Mouse (Mus musculus): ENCODE data around the gene Clstn1.

Clstn1 gene

DNA sequence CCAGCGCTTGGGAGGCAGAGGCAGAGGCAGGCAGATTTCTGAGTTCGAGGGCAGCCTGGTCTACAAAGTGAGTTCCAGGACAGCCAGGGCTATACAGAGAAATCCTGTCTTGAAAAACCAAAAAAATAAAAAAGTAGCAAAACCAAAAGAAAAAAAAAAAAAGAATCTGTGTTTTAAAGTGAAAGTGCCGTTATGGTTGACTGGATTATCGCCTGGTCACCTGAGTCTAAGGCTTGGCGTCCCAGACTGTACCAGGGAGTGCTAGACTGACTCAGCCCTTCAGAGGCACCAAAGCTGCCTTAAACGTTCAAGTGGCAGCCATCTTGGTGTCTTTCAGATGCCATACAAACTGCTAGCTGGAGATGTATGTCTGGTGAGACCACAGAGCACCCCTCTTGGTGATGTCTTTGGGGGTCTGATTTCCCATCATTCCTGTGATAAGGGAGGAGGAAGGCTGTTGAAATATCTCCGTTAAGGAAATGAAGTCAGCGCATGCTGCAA is 49.7 kb downstream of the Clstn1 start:
- no peak for DNase-seq (ENCODE audit: low spot score)

DNA sequence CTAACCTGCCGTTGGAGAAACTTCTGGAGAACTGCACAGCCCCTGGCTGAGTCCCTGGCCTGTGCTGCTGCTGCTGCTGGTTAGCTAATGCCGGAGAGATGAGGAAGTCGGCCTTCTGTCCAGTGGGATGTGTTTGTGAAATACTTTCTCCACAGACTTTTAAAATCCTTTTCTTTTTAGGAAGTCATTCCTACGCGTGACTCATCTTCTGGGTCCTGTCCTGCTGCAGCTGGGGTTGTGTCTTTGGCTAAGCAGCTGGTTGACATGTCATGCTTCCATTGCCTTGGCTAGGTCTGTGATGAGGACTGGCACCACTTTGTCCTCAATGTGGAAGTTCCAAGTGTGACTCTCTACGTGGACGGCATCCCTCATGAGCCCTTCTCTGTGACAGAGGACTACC is 51.7 kb downstream of the Clstn1 start:
- DNase-seq (ENCODE audit: low spot score) = no peak

DNA sequence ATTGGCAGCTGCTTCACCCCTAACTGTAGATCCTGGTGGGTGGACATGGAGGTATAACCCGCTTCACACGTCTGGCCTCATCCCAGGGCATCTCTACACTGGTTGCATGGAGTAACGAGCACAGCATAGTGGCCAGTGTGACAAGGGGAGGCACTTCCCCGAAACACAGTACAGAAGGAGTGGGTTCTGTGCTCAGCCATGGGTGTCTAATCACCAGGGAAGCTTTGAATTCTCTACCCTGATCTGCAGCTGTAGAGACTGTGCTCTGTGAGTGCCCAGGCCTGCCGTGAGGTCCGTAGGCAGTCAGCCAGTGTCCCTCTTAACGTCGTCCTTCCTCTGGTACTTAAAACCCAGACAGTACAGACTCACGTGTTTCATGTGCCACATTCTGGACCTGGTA is 54.6 kb downstream of the Clstn1 start:
- DNase-seq (ENCODE audit: low spot score) = no peak

DNA sequence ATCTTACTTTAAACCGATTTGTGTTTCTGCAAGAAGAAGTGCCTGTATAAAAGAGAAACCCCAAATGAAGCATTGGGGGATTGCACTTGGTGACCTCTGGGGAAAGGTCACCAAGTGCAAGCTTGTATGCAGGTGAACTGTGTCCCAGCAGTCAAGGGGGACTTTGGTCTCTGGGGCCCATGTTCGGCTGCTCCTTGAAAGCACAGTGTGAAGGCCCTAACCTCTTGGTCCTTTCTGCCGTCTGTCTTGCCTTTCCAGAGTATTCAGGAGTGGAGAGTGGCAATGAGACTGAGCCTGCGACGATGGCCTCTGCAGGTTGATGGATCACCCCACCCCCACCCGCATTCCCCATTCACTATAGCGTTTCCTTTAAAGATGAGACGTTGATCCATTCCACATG is 55.1 kb downstream of the Clstn1 start:
- no peak for DNase-seq (ENCODE audit: low spot score)

DNA sequence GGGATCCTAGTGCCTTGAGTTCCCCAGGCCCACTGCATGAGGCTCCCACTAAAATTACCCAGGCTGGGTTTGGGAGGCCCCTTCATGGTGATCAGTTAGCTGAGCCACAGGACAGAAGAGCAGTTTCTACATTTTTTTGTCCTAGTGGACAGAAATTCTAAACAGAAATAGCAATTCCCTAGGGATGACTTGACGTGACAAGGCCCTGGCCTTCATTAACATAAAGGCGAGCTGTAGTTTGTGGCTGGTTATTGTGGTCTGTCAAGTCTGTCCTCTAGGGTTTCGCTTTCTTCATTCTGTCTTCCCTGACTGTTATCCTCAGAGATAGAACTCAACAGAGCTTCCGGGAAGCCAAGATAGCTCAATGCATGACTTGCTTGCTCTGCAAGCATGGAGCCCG is 55.7 kb downstream of the Clstn1 start:
- DNase-seq (ENCODE audit: low spot score) = no peak

DNA sequence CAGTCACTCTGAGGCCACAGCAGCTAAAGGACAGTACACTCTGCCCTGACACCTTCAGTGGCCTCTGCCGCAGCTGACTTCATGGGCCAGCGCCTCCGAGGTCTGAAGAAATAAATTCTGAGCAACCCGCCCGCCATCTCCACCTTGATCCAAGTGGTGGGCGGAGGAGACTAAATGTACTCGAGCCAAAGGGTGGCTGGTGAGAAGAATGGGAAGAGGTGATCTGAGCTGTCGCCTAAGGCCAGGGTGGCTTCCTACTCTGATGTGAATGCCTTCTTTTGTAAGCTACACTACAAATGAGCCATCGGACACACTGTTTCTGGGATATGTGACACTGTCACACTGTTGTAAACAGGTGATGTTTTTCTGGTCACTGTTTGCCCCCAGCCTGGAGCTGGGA is 59.5 kb downstream of the Clstn1 start:
- DNase-seq (ENCODE audit: low spot score) = no peak

DNA sequence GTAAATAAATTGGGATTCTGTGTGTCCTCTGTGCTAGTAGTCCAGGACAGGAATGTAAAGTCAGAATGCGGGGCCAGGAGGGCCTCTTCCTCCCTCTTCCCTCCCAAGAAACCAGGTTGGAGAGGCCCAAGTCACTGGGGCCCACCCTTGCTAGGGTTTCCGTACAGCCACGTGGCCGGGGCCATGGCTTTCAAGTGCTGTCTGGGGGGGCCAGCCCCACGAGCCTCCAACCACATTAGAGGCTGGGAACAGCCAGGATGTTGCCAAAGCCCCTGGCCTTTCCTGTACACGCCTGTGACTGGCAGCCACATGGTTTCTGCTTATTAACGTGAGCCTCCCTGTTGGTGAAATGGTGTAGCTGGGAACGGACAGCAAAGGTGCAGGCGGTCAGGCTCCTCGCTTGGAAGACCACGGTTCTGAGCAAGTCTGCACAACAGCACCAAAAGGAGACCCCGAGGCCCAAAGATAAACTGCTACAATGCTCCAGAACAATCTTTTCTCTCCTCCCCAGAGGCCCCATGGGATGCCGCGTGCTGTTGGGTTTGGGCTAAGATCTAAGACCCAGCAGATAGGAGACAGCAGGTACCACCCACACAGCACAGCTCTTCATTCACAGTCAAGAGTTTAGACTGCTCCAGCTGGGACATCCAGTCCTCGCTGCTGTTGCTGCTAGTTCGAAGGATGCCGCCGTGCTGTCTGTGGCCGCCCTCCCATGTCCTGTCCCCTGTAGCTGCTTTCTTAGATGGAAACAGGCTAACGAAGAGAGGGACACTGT is 62.0 kb downstream of the Clstn1 start:
- DNase-seq (ENCODE audit: low spot score) = no peak

DNA sequence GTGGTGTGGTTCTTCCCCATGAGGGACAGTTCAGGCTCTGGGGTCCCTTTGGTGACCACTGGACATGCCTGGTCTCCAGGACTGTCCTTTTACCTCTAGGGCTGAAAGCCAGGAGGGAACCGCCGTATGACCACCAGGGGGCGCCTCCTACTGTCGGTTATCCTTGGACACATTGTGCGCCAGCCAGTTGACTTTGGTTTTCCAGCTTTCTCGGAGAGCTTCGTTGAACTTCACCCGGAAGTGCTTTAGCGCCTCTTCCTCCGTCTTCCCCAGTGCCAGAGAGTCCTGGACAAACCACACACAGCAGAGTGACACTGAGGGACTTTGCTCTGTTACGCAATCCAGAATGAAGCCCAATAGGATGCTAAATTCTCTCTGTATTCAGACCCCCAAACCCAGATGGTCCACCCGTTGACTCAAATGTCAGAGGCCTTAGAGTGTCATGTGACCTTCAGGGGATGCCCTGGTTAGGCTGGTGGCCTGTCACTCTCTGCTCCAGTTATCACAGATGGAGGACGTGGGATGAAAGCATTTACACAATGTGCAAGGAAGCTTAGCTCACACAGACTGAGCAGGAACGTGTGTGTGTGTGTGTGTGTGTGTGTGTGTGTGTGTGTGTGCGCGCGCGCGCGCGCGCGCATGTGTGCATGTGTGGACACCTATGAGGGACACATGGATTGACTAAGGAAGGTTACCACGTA is 64.4 kb downstream of the Clstn1 start:
- DNase-seq (ENCODE audit: low spot score) = peak; percentile 68

DNA sequence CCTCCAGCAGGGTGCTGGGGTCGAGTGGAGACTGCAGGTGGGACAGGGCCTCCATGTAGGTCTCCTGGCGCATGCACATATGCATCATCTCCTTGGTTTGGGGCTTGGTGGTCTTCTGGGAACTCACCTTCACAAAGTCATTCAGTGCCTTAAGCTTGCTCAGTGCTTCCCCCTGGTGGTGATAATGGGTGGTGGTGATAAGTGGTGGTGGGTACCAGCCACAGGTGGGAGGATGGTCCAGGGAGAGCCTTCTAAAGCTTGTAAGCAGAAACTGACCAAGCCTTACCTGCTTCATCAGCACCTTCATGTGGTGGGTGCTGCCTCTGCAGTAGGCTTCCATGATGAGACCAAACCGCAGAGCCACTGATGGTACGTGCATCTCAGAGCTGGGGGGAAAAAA is 68.0 kb downstream of the Clstn1 start:
- peak; percentile 27 for DNase-seq (ENCODE audit: low spot score)

DNA sequence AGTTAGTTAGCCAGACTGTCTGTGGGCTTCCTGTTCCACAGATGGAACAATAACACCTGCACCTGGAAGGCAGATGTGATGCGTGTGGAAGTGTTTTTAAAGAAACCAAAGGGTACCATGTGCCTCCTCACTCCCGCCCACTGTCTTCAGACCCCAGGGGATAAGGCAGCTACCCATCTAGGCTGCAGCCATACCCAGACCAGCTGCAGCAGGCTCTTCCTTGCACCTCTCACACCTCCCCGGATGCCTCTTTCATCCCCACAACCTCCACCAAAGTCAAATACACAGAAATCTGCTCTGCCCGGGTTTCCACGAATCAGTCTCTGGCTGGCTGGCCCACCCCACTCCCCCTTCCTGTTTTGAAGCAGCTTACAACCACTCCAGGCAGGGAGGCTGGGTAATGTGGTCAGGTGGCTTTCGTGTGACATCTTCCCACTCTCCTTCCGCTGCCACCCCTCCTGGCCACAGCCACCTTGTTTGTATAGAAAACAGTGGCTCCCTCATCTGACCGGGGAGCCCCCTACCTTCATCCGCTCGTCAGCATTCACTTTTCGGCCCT is 71.7 kb downstream of the Clstn1 start:
- DNase-seq (ENCODE audit: low spot score) = no peak

DNA sequence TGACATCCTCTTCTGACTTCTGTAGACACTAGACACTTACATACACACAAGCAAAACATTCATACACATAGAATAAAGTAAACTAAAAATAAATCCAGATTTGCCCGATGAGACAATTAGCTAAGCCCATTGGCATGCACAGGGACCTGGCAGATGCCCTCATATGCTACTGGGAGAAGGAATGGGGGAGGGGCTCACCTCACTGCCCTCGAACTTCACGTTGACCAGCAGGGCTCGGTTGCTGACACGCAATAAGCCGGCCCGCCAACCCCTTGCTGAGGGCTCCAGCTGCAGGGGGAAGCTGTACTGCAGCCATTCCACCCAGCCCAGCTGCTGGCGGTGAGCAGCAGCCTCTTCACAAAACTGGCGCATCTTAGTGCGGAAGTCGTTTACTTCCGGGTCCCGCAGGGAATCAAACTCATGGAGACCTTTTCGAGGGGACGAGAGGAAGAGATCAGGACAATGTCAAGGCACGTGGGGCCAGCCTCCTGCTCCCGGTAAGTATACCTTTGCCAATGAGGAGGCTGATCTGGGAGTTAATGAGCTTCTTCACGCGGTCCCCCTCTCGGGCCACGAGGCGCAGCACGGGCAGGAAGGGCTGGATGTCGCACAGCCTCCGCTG is 73.3 kb downstream of the Clstn1 start:
- no peak for DNase-seq (ENCODE audit: low spot score)

DNA sequence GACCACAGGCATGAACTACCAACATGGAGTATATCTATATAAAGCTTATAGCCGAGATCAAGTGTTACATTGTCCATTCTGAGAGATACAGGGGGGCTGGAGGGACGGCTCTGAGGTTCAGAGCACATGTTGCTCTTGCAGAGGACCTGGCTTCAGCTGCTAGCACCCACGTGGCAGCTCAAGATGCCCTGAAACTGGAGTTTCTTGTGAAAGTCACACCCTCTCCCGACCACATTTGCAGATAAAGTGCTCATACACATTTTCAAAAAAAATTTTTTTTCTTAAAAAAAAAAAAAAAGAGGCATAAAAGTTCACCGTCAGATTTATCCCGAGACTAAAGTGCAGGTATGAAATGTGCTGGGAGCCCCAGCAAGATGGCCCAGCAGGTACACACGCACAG is 74.3 kb downstream of the Clstn1 start:
- no peak for DNase-seq (ENCODE audit: low spot score)

DNA sequence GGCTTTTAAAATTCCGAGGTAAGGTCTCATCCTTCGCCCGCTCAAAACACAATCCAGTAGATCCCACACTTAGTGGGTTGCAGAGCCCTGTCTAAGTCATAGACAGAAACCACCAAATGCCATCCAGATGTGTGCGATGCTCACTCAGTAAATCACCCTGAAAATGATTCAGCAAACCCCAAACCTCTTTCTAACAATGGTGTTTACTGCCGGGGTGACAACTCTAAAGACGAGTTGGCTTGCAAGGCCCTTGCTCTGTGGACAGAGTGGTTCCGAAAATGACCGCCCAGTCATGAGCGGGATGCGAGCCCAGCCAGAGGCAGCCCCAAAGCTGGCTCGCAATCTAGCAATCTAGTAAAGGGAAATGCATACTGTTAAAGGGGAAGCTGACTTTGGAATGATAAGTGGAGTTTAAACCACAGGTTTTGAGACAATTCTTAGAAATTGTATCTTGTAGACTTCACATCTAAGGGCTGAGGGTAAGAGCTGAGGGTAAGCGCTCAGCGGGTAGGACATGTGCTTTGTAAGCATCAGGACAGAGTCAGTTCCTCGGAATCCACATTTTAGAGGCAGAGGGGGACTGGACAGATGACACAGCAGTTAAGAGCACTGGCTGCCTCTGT is 75.8 kb downstream of the Clstn1 start:
- DNase-seq (ENCODE audit: low spot score) = no peak

DNA sequence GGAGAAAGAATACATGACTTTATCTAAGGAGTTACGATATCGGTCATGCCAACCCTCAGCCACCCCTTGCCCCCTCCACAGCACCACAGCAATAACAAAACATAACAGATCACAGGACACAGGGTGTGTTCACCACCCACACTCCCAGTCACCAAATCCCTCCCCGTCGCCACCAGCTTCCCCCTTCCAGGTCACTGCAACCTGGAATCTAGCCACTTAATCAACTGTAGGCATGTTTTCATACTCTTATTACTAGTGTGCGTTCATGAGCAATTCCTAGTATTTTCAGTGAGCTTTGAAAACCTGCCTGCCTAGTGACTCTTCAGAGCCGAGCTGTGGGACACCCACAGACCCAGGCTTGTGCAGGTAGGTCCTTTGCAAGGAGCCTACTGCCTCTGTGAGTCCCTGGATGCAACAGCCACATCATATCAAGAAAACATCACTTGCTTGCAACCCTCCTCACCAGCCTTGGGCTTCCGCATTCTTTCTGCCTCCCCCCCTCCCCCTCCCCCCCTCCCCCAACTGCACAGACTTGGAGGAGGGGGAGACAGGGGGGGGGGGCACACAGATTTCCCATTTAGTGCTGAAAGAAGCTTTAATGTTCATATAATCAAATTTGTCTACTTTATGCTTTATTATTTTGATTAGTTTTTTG is 77.7 kb downstream of the Clstn1 start:
- DNase-seq (ENCODE audit: low spot score) = no peak

DNA sequence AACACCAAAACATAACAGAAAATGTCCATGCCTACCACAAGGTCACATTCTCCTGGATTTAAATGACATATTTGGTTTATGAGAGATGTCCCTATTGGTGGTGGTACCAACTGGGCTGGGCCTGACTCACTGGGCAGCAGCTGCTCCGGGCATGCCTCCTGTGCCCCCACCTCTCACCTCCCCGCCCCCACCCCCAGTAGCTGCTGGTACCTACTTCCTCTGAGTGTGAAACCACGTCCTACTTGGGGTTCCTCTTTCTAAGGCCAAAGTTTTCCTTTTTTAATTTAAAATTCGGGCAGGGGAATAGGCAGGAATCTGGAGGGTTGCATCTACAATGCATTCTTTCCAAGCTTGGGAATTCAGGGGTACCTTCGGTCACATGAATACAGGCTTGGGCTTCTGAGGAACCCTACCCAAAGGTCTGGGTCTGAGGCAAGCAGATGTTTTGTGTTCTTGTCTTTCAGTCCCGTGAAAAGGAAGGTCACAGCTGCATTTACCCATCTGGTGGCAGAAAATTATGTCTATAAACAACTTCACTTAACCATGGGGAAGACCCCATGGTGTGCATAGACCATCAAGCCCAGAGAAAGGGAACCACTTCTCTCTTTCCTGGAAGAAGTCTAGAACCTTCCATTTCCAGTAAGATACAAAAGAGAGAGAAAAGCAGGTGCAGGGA is 78.9 kb downstream of the Clstn1 start:
- DNase-seq (ENCODE audit: low spot score) = no peak

DNA sequence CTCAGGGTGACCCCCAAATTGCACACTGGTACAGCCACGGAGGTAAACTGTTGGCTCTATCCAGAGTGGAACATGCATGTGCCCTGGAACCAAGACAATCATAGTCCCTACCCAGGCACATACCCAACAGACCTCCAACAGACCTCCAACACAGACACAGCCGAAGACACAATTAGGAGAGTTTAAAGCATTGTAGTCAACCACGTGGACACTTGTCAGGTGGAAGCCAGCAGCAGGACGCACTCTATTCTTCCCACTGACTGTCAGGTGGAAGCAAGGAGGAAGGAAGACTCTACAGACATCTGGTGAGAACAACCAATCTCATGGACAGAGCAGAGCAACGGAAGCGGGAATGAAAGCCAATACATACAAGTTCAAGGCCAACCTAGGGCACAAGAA is 79.4 kb downstream of the Clstn1 start:
- DNase-seq (ENCODE audit: low spot score) = no peak

DNA sequence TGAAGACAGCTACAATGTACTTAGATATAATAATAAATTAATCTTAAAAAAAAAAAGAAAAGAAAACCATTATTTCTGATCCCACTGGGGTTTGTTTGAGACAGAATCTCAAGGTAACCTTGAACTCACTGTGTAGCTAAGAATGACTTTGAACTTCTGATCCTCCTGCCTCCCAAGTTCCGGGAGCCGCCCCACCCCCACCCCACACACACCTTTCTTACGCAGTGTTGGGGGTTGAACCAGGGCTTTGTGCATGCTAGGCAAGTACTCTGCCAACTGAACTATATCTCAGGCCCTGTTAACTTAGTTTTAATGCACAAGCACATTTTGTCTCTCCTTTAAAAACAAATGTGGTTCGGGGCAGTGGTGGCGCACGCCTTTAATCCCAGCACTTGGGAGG is 84.9 kb downstream of the Clstn1 start:
- no peak for DNase-seq (ENCODE audit: low spot score)

DNA sequence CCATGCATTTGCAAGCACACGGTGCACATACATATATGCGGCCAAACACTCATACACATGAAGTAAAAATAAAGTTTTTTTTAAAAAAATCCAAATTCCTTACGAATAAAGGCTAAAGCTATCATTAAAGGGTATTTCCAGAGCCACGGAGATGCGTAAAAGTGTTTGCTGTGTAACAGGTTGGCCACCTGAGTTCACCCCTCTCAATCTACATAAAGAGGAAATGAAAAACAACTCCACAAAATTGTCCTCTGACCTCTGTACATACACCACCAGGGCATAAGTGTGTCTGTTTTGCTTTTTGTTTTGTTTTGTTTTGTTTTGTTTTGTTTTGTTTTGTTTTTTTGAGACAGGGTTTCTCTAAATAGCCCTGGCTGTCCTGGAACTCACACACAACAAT is 86.5 kb downstream of the Clstn1 start:
- DNase-seq (ENCODE audit: low spot score) = no peak

DNA sequence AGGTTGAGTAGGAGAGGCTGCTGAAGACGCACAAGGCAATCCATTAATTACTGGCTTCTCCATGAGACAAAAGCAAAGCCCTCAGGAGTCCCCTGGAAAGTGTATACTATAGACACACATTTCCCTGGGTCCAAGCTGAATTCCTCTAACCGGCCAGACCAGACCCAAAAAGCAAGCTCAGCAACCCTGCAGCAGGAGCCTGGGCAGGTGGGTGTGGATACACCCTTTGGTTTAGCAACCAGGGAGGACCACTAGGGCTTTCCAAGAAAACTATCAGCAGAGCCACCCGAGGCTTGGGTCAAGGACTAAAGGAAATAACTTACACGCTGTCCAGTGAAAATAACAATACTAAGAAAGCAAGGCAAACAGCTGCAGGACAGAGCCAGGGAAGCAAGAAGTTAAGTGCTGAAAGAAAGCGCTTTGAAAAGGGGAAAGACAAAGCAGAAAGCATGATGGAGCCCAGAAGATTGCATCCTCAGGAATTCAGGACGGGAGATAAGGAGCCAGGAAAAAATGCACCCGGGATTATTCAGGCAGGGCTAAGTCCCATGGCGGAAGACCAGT is 88.6 kb downstream of the Clstn1 start:
- no peak for DNase-seq (ENCODE audit: low spot score)

DNA sequence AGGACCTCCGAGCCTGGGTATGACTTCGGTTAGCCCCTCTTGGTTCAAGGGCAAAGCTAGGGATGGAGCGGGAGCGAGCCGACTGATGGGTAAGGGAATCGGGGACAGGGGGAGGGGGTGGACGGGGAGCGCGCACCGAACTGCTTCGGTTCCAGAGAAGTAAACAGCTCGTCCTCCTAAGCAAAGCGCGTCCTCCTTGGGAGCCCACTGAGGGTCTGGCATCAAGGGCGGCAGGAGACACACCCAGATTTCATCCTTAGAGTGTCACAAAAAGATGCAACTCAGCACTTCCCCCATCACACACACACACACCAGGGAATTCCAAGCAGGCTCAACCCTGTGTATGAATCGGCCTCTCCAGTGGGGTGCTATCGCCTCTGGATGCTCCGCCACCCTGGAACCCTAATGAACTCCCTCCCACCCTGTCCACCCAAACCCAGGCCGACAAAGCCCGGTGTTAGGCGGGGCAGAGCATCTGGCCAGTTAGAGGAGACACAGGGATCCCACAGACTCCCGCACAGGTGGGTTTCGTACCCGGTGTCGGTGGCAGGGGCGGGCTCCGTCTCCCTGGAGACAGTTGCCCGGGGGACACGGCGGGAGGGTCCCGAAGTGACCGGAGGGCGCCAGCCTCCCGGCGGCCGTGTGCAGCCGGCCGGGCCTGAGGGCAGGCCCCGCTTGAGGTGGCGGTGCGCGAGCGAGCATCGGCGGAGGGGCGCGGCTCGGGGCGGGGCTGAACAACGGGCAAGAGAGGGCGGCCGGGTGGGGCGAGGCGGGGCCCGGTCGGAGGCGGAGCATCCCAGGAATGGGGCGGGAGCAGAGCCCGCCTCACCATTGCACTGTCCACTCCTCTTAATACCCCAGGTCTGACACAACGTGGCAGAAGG is 89.4 kb downstream of the Clstn1 start:
- peak; percentile 75 for DNase-seq (ENCODE audit: low spot score)
